Mouse (Mus musculus) cerebral cortex, adult 2 months (tissue): Measurements from ENCODE around the gene Set.

Experiments used
- WGBS: fragments of 180-500 bp; shearing (Covaris S2); methylation state at CpG from one replicate; pipeline ENCODE4 v1.1.7; 2018; 5-methylcytosine and 5-hydroxymethylcytosine counted together

The Set gene

DNA sequence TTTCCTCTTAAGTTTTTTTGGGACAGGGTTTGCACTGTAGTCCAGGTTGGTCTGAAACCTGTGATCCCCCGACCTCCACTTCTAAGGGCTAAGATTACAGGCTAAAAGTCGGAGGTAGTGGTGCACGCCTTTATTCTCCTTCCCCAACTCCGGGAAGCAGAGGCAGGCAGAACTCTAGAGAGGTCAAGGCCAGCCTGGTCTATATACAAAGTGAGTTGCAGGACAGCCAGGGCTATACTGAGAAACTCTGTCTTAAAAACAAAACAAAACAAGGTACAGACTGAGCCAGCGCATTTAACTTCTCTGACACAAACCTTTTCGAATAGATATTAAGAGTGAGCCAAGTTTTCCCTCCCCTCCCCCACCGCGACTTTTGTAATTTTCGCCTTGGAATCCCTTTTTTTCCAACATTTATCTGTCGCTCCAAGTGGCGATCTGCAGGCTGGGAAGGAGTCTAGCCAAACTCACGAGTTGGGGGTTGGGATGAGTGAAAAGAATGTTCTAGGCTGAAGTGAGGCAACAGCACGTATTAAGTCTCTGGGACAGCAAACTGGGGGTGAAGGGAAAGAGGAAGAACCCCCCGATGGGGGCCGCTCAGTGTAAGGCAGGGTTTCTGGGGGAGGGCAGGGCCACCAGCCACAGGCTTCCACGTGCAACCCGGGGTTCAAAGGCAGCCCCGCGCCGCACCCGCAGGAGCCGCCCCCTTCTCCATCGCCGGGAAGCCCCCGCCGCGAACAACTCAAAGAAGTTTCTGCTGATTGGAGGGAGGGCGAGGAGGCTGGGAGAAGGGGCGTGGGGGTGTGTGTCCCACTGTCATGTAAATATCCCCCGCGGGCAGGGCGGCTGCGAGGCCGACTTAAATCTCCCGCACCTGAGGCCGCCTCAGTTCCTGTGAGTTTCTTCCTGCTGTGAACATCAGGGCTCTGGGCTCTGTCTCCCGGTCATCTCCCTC is 4.3 kb downstream of the Set start:
- 10% methylated on average over 37 of the region's 37 CpGs for WGBS

DNA sequence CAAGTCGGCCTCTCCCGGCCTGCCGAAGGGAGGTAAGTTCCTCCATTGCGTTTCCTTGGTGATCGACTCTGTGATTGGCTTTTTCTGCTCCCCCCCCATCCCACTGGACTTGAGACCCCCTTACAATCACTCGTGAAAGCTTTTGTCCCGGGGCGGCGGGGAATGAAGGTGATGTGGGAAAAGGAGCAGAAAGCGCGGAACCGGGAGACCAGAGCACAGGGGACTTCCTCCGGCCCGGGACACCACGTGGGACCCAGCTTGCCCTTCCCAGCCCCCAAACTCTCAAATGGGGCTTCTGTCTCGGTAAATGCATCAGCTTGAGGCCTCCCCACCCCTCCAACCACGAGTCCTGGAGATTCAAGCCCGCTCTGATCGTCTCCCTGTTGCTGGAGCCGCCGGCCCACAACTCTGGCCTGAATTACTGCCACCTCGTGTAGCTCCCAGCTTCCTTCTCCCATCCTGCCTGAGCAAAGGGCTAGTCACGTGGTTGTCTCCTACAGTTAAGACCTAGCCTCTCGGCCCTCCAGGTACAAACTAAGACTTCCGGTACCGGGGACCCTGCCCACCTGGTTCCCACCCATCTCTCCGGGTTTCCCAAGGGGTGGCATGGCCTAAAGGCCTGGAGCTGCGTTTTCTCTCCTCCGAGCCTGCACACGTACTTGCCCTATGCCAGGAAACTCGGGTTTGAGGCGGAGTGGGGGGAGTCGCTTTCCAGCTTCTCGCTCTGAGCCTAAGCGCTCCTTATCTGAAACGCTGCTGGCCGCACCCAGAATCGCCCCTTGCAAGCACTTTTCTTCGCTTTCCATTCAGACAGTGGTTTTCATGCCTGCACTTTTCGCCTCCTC is 5.3 kb downstream of the Set start:
- WGBS, result 3% methylated on average over 40 of the region's 40 CpGs

DNA sequence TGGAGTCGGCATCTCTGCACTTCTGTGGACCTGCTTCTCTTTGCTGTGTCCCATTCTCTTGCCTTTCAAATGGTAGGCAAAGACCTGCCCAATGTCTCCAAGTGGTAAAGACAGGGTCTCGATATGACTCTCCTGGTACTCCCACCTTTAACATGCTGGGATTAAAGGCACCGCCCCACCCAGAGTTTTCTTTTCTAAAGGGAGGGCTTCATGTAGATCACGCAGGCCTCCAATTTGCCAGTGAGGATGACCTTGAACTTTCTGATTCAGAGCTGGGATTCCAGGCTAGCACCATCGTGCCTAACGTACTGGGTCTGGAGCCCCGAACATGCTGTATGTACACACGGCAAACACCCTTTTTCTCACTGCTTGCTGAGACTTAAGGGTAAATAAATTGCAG is 6.1 kb downstream of the Set start:
- 42% methylated on average over 8 of the region's 8 CpGs for WGBS

DNA sequence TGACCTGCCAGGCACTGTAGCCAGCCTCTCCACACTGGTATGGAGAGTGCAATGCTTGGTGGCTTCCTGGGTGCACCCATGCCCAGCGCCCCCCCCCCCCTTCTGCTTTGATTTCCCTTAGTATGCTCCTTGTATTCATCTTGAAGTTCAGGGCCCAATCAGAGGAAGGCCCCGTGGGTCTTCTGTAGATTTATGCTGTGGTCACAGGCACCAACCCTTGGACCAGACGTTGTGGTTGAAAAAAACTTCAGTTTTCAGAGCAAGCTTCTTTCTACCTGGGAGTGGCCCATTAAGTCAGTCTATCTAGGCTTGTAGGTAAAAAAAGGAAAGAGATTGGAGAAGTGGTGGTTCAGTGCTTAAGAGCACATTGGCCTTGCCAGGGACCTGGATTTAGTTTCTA is 6.6 kb downstream of the Set start:
- 50% methylated on average over 3 of the region's 3 CpGs for WGBS

DNA sequence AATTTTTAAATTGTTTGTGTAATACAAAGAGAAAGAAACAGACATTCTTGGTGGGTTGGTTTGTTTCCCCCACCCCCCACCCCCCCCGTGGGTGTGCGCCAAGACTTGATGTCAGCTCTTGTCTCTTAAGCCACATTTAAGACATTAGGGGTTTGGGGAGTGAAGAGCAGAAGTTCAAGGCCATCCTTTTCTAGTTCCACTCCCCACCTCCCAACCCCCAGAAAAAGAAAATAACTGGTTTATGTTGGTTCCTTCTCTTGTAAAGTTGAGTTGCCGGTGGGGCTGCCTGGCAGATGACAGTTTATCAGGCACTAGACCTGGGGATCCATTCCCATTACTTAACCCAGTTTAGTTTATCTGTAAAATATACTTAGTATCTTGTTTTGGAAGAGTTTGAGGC is 7.1 kb downstream of the Set start:
- WGBS, result 62% methylated on average over 3 of the region's 3 CpGs

DNA sequence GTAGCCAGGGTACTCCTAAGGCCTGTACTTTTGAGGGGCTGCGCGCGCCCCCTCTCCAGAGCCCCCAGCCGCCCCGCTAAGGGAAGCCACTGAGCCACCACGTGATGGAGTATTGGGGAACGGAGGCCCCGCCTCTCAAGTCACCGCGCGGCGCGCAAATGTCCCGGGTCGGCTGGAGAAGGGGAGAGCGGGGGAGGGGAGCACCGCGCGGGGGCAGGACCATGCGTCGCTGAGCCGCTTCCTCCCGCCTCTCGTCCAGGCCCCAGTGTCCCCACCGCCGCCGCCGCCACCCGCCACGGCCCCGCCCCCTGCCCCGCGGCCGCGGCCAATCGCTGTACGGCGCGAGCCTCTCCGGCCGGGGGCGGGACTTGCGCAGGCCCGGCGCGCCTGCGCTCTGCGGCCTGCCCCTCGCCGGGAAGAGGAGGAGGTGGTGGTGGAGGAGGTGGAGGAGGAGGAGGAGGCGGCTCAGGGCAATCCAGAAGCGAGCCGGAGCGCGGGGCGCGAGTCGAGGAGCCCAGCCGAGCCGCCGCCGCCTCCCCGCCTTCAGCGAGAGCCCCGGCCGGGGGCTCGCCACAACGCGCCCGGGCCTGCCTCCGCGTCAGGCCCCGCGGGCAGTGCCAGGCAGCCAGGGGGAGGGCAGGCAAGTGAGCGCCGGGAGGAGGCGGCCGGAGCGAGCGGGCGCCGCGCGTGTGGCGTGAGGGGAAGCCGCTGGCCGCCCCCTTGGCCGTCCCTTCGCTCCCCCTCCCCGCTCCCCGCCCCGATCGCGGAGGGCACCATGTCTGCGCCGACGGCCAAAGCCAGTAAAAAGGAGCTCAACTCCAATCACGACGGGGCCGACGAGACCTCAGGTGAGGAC is 9.1 kb downstream of the Set start:
- under 1% methylated on average over 78 of the region's 101 CpGs for WGBS

DNA sequence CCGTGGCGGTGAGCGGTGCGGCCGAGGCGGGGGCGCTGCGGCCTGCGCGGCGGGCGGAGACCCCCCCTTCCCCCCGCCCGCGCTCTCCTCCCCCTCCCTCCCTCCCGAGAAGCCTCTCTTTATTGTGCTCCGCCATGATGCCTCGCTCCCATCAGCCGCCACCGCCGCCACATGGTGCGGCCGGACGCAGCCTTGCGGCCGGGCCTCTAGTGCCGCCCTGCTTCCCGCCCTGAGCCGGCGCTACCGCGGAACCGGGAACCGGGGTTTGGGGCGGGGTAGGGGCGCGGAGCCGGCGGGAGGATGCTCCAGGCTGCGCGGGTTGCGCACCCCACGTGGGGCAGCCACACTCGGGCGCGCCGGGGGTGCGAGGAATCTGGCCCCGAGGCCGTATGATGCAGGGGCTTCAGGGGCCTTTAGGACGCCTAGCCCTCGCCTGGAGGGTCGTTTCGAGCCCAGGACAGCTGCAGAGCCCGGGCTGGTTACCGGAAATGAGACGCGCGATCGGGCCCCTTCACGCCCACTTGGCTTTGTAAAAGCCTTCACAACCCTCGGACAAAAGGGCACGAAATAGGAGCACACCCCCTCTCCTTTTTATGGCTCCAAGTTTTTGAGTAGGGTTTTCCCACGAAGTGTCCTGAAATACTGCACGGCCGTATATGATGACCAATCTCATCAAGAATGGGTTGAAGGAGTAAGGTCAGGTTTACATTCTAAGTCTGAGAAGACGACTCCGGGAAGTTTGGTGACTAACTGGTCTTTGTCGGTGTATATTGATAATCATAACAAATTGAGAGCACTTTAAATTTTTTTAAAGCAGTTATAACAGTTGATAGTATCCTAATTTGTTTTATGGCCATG is 10.1 kb downstream of the Set start:
- WGBS, result under 1% methylated on average over 52 of the region's 69 CpGs

DNA sequence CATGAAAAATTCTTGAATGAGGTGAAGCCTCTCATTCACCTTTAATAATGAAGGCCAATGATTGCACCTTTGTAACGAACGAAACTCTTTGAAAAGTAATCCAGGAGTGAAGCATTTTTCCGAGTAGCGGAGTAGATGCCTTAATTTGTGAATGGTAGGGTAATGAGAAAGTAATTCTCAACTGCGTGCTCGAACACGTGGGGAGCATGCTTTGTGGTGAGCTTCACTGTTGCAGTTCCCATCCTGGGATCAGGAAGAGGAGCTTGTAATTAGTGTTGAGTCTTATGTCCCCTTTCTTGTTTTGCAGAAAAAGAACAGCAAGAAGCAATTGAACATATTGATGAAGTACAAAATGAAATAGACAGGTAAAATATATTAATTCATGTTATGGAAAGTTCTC is 10.8 kb downstream of the Set start:
- 19% methylated on average over 7 of the region's 7 CpGs for WGBS

DNA sequence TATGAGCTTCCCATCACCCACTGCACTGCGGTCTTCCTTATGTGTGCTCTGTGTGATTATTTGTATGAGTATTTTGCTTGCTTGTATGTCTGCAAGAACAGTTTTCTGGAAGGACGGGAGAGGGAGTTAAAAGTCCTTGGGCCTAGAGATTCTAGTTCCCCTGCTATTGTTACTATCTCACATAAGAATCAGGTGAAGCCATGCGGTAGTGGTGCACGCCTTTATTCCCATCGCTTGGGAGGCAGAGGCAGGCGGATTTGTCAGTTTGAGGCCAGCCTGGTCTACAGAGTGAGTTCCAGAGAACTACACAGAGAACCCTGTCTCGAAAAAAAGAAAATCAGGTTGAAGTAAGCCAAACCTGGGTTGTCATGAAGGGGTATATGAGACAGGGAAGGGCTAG is 15.7 kb downstream of the Set start:
- WGBS, result 81% methylated on average over 7 of the region's 7 CpGs

DNA sequence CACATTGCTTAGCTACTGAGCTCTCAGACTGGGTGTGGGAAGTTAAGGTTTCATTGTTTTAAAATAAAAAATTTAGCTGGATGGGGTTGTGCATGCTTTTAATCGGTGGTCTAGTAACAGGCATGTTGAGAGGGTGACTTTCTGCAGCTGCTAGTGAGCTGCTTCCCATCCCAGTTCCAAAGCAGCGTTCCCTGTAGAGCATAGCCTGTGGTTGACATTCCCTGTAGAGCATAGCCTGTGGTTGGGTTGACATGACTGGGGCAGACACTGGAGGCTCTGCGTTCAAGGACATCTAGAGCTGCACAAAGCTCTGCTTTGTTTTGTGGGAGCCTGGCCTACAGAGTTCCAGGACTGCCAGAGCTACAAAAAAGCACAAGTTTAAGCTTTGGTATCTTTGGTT is 16.1 kb downstream of the Set start:
- WGBS, result 75% methylated on average over 3 of the region's 3 CpGs

DNA sequence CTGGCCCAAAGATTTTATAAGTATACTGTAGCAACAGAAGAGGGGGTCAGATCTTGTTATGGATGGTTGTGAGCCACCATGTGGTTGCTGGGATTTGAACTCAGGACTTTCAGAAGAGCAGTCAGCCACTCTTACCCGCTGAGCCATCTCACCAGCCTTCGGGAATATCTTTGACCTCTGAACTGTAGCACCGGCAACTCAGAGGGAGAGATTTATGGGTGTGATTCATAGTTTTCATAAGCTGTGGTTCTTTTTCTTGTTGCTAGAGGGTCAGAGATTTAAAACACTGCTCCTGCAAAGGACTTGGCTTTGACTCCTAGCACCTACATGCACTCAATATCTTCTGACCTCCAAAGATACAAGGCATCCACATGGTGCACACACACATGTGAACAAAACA is 18.4 kb downstream of the Set start:
- 88% methylated on average over 3 of the region's 3 CpGs for WGBS

DNA sequence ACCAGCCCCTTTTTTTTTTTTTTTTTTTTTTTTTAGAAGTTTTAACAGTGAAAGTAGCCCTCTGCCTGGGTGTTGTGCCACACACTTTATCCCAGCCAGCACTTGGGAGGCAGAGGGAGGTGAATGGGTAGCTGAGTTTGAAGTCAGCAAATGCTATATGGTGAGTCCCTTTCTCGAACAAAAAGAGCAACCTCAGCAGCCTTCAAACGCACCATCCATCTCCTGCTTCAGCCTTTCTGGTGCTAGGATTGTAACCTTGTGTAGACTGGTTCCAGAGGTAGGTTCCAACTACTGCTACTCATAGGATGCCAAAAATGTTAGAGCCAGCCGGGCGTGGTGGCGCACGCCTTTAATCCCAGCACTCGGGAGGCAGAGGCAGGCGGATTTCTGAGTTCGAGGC is 19.3 kb downstream of the Set start:
- WGBS, result 88% methylated on average over 9 of the region's 9 CpGs

DNA sequence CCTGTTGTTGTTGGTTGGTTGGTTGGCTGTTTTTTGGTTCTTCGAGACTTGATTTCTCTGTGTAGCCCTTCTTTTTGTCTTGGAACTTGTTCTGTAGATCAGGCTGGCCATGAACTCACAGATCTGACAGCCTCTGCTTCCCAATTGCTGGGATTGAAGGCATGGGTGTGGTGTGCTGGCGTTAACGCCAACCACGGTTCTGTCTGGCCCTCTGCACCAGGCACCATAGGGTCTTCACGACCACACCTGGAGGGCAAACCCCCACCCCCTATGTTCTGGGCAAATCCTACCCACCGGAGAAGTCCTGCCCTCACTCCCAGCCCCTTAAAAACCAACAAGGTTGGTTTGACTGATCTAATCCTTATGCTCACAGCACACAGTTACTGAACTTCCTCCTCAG is 19.8 kb downstream of the Set start:
- 68% methylated on average over 6 of the region's 6 CpGs for WGBS

DNA sequence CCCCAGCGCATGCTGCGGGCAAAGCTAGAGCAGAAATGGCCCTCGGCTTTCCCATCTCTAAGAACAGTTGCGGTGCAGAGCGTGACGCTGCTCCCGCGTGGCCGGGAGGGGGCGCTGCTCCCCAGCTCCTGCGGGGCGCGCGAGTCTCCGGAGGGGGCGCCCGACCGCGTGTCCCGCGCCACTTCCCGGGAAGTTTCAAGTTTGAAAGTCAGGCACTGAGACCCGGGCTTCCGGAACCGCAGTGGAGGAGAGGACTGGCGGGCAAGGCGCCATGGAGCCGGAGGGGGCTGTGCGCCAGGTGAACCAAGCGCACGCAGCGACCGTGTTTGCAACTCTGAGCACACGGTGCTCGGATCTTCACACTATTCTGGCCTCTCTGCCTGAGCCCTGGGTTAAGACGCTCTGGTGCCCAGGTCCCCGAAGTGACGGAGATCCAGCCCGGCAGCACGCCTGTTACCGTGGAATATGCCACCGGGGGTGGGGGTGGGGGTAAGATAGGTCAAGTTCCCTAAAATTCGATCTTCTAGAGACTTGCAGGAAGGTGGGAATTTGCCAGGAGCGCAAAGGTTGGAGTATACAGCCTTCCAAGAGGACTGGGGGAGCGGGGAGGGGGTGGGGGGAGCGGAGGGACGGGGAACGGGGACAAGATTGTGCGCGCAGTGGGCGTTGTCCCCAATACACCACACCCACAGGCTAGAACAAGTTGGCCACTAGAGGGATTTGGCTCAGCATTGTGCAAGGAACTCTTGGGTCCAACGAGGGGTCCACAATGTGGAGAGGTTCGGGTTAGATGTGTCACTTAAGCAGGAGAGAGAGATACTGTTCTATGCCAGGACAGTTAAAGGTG is 20.5 kb downstream of the Set start, which contains the start of gene Pkn3:
Gene Pkn3 (plus strand): TSS at position 183 of the 847 bp plus-strand sequence.
- WGBS, result 1% methylated on average over 53 of the region's 53 CpGs

DNA sequence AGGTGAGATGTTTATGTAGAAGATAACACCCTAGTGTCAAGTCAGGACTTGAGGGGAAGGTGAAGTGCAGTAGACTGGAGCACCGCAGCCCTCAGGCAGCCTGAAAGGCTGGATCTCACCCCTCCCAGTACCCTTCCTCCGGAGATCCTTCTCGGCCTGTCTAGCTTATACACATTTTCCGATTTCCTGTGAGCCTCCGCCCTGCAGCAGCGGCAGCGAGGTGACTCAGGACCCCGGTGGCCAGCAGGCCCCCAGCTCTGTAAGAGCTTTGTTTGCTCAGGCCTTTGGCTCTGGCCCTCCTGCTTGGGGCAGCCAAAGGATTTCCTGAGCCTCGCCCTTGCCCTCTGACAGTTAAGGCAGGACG is 21.2 kb downstream of the Set start:
- 58% methylated on average over 10 of the region's 10 CpGs for WGBS

DNA sequence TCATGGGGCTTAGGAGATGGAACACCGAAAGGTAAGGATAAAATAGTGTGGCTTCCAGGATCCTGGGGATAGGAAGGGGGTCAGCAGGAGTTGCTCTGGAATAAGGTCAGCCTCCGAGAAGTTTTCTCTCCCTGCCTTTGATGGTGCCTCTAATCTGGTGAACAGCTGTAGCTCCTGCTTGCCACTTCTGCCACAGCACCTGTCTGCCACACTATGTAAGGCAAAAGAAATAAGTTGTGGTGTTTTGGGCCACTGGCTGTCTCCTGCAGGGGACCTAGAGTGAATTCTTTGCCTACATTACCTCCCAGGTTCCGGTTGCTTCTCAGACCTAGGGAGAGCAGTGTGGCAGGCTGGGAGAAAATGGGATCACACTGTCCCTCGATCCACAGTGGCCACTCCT is 21.6 kb downstream of the Set start:
- WGBS, result 80% methylated on average over 4 of the region's 4 CpGs

DNA sequence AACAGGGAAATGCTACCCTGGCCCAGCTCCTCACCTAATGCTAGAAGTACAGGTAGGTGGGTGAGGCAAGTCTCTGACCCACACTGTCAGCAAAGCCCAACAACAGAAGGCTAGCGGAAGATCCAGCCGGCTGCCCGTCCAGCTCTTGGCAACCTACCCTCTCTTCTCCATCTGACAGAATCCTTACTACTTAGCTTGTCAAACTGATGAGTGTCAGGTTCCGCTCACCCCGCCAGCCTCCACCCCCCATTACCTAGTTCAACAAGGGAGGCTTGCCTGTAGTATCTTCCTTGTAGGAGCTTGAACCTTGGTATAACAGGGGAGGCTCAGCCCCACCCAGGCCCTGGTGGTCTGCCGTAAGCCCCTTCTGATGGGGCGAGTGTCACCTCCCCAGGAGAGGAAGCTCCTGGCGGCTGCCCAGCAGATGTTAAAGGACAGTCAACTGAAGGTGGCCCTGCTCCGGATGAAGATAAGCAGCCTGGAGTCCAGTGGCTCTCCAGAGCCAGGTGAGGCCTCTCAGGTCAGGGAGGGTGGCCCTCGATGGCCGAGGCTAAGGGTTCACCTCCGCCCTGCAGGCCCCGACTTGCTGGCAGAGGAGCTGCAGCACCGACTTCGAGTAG is 23.1 kb downstream of the Set start:
- WGBS, result 92% methylated on average over 15 of the region's 15 CpGs

DNA sequence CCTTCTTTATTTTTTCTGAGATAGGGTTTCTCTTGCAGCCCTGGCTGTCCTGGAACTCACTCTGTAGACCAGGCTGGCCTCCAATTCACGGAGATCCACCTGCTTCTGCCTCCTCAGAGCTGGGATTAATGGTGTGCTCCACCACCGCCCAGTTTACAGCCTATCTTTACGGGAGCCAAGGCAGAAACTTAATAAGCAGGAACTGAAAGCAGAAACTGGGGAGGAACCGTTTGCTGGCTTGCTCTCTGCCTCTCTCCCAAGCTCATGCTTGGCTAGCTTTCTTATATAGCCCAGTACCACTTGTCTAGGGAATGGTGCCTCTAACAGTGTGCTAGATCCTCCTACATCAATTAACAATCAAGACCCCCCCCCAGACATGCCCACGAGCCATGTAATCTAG is 26.9 kb downstream of the Set start:
- 62% methylated on average over 5 of the region's 5 CpGs for WGBS

DNA sequence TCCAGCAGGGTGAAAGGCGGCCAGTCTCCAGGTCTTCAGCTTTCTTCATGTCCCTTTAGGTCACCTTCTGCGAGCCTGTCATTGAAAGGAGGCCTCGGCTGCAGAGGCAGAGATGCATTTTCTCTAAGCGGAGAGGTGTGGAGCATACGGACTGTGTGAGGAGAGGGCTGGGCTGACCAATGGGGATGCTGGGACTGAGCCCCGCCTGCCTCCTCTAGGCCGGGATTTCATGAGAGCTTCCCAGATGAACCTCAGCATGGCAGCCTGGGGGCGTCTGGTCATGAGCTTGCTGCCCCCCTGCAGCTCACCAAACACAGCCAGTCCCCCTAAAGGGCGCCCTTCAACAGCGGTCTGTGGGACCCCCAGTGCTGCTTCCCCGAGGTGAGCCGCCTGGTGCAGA is 27.5 kb downstream of the Set start:
- 50% methylated on average over 12 of the region's 12 CpGs for WGBS

DNA sequence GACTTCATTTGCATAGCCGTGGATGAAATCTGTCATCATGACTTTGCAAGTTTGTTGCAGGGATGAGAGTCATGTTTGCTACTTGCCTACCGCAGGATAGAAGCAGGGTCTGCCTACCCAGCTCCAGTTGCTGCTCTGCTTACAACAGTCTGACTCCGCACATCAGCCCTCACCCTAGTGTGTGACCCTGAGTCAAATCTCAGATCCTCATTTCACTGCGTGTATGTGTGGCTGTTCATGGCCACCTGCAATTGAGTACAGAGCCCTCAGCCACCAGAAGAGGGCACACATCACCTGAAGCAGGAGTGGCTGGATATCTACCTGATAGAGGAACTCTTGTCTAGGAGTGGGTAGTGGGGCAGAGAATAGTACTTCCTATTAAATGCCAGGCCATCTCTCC is 30.1 kb downstream of the Set start:
- WGBS, result 93% methylated on average over 4 of the region's 4 CpGs
